Mouse (Mus musculus): ENCODE measurements around the gene Trim41. TPM values are rescaled to one million over a fixed set of nuclear protein-coding genes. Genes with fewer than 3 reads are reported as not detected.
"Not testable (repeated sequence)": the region's sequence is repeated elsewhere in the genome, so short reads cannot be mapped to it uniquely, and the experiment has no call there.

The Trim41 gene
- polyA plus RNA-seq, 1 experiment from 2014 or later = 5.0 TPM

- H3K27ac ChIP-seq = no peak overlapping the region
- H3K27me3 ChIP-seq (replicated peaks) = peaks cover 10% of the 10 kb centered on the region; the same call in 1 of the 2 replicates
- H3K4me3 ChIP-seq (replicated peaks) = peak overlapping the region; percentile 39; the same call in 1 of the 2 replicates
- no peak for ATAC-seq (ENCODE audit: insufficient read depth, low FRiP score, low read depth)
- no peak overlapping the region for H3K9ac ChIP-seq
- peaks cover 15% of the 10 kb centered on the region for H3K4me1 ChIP-seq
- H3K36me3 ChIP-seq = no peaks in the 10 kb centered on the region
- peak overlapping the region; percentile 78 for H3K4me2 ChIP-seq
- no peaks in the 10 kb centered on the region for H3K9me3 ChIP-seq
- WGBS = 35% methylated on average over 14 of the region's 14 CpGs
Measured at GRCm38 (mm10) chr11:48822768-48823512, 5.8 kb upstream of the Trim41 start.

GRCm38 (mm10) chr11:48821299-48821698 is 4.1 kb upstream of the Trim41 start:
- Histone ChIP-seq H3K4me1 (peaks cover 16% of the 10 kb centered on the region), H3K27me3 (replicated peaks) (peaks cover 10% of the 10 kb centered on the region; the same call in 1 of the 2 replicates)
- H3K9ac ChIP-seq; H3K27ac ChIP-seq; ATAC-seq (ENCODE audit: insufficient read depth, low FRiP score, low read depth); H3K36me3 ChIP-seq; H3K4me3 ChIP-seq (replicated peaks); H3K4me2 ChIP-seq; H3K9me3 ChIP-seq: not testable (repeated sequence)
- 85% methylated on average over 14 of the region's 14 CpGs for WGBS

DNA sequence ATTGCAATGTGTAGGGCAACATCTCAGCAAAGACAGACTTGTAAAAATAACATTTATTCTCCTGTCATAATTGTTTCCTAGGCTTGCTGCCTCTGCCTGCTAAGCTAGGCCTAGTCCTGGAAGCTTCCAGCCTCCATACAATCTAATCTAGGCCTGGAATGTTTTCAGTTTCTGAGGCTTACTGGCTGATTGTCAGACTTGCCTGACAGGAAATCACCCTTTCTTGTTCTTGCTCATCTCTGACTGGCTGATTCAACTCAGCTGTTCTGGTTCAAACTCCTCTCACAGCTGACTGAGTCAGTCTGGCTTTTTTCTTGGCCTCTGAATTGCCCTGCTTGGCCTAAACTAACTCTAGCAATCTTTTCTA is 3.1 kb upstream of the Trim41 start:
- peaks cover 10% of the 10 kb centered on the region; the same call in 1 of the 2 replicates for H3K27me3 ChIP-seq (replicated peaks)
- H3K4me2 ChIP-seq = no peak overlapping the region
- no peak for ATAC-seq (ENCODE audit: insufficient read depth, low FRiP score, low read depth)
- H3K36me3 ChIP-seq = no peaks in the 10 kb centered on the region
- peak overlapping the region; percentile 23; the same call in 1 of the 2 replicates for H3K27ac ChIP-seq
- H3K9me3 ChIP-seq = no peaks in the 10 kb centered on the region
- peaks cover 26% of the 10 kb centered on the region for H3K4me1 ChIP-seq
- no peak overlapping the region for H3K9ac ChIP-seq
- no peak overlapping the region for H3K4me3 ChIP-seq (replicated peaks)

GRCm38 (mm10) chr11:48819614-48820307 is 2.6 kb upstream of the Trim41 start:
- no peak overlapping the region for H3K4me3 ChIP-seq (replicated peaks)

DNA sequence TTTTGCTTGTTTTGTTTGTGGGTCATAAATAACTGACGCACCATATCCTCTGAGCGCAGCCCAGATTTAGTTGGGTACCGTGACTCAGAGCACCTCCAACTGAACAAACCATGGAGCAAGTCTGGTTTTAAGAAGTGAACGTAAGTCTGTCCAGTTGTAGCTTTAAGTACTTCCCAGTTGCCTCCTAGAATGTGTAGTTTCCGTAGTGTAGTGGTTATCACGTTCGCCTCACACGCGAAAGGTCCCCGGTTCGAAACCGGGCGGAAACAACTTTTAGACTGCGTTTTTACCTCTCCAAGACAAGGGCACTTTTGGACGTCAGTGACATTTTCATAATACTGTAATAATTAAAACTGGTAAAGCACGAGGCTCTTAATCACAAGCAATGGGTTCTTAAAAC is 1.2 kb upstream of the Trim41 start:
- WGBS = under 1% methylated on average over 16 of the region's 16 CpGs
- ATAC-seq (ENCODE audit: insufficient read depth, low FRiP score, low read depth) = 0 out of 2 replicates have a peak, but pooled peaks have one; percentile 6
- peak overlapping the region; percentile 89 for H3K4me3 ChIP-seq (replicated peaks)
- no peaks in the 10 kb centered on the region for H3K27me3 ChIP-seq (replicated peaks)
- H3K9ac ChIP-seq = peak overlapping the region; percentile 86; the same call in 1 of the 2 replicates
- H3K4me1 ChIP-seq = peaks cover 19% of the 10 kb centered on the region
- H3K36me3 ChIP-seq = no peaks in the 10 kb centered on the region
- no peaks in the 10 kb centered on the region for H3K9me3 ChIP-seq
- peak overlapping the region; percentile 99; the same call in 1 of the 2 replicates for H3K27ac ChIP-seq
- H3K4me2 ChIP-seq = peak overlapping the region; percentile 56

More at GRCm38 (mm10) chr11:48819614-48820307, 2.6 kb upstream of the Trim41 start:
- no peak for ATAC-seq (ENCODE audit: insufficient read depth, low FRiP score, low read depth)
- WGBS = 68% methylated on average over 7 of the region's 7 CpGs
- no peak overlapping the region for H3K9ac ChIP-seq
- H3K27me3 ChIP-seq (replicated peaks) = peaks cover 10% of the 10 kb centered on the region; the same call in 1 of the 2 replicates
- H3K36me3 ChIP-seq = no peaks in the 10 kb centered on the region
- H3K27ac ChIP-seq = peak overlapping the region; percentile 23; the same call in 1 of the 2 replicates
- H3K4me2 ChIP-seq = no peak overlapping the region
- peaks cover 27% of the 10 kb centered on the region for H3K4me1 ChIP-seq
- H3K9me3 ChIP-seq = no peaks in the 10 kb centered on the region

GRCm38 (mm10) chr11:48817794-48818193 is 641 bp upstream of the Trim41 start:
- Histone ChIP-seq H3K9ac (peak overlapping the region; percentile 86; the same call in 1 of the 2 replicates), H3K4me3 (replicated peaks) (peak overlapping the region; percentile 89), H3K27ac (peak overlapping the region; percentile 99), H3K9me3 (no peaks in the 10 kb centered on the region), H3K4me2 (peak overlapping the region; percentile 56), H3K27me3 (replicated peaks) (no peaks in the 10 kb centered on the region), H3K36me3 (no peaks in the 10 kb centered on the region), H3K4me1 (peaks cover 19% of the 10 kb centered on the region)
- no peak for ATAC-seq (ENCODE audit: insufficient read depth, low FRiP score, low read depth)
- WGBS = 4% methylated on average over 9 of the region's 9 CpGs

- H3K27me3 ChIP-seq (replicated peaks) = no peaks in the 10 kb centered on the region
- 2% methylated on average over 22 of the region's 23 CpGs for WGBS
- peak overlapping the region; percentile 89 for H3K4me3 ChIP-seq (replicated peaks)
- peaks cover 19% of the 10 kb centered on the region for H3K4me1 ChIP-seq
- peak; percentile 4; the same call in 1 of the 2 replicates for ATAC-seq (ENCODE audit: insufficient read depth, low FRiP score, low read depth)
- H3K4me2 ChIP-seq = peak overlapping the region; percentile 87
- H3K36me3 ChIP-seq = peaks cover 11% of the 10 kb centered on the region
- H3K9ac ChIP-seq = peak overlapping the region; percentile 66
- H3K27ac ChIP-seq = peak overlapping the region; percentile 65
- H3K9me3 ChIP-seq = no peaks in the 10 kb centered on the region
Measured at GRCm38 (mm10) chr11:48816281-48816781, 822 bp downstream of the Trim41 start.

DNA sequence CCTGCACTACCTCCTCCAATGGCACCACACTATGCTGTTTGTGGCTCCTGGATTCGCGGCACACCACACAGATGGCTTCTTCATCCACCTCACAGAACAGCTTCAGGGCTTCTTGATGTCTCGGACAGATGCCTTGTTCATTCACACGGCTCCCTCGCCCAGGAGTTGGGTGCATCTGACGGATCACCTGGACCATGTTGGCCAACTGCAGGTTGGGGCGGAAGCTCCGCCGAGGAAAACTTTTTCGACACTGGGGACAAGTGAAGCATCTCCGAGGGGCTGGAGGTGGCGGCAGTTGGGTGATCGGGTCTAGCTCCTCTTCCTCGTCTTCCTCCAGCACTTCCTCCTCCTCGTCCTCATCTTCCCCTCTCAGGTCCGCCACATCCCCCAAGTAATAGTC is 1.3 kb downstream of the Trim41 start:
- Histone ChIP-seq H3K9ac (peak overlapping the region; percentile 22; the same call in 1 of the 2 replicates), H3K27ac (no peak overlapping the region), H3K4me1 (peaks cover 19% of the 10 kb centered on the region), H3K9me3 (no peaks in the 10 kb centered on the region), H3K4me2 (peak overlapping the region; percentile 87), H3K36me3 (peaks cover 15% of the 10 kb centered on the region), H3K27me3 (replicated peaks) (no peaks in the 10 kb centered on the region), H3K4me3 (replicated peaks) (peak overlapping the region; percentile 89)
- ATAC-seq (ENCODE audit: insufficient read depth, low FRiP score, low read depth) = no peak
- 68% methylated on average over 16 of the region's 16 CpGs for WGBS

DNA sequence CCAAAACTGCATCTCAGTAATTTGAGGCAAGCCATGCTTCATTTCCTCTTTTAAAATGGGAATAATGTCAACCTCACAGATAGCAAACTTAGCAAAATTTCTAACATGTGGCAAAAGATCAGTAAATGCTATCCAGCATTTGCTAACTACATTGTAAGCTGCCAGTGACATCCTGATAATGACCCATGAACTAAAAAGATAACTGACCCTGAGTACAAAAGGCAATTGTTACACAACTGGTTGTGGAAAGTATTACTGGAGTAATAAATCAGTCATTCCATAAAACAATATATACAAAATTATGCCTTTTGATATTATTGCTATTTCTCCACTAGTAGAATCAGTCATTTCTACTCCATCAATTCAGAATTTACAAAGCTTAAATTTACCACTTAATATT is 3.4 kb downstream of the Trim41 start:
- Histone ChIP-seq H3K36me3 (peaks cover 22% of the 10 kb centered on the region), H3K9ac (no peak overlapping the region), H3K9me3 (no peaks in the 10 kb centered on the region), H3K27ac (no peak overlapping the region), H3K4me3 (replicated peaks) (no peak overlapping the region), H3K4me2 (no peak overlapping the region), H3K4me1 (peaks cover 18% of the 10 kb centered on the region), H3K27me3 (replicated peaks) (no peaks in the 10 kb centered on the region)
- no peak for ATAC-seq (ENCODE audit: insufficient read depth, low FRiP score, low read depth)

GRCm38 (mm10) chr11:48810142-48810541 is 7.0 kb downstream of the Trim41 start:
- WGBS = 81% methylated on average over 2 of the region's 2 CpGs
- peaks cover 47% of the 10 kb centered on the region for H3K36me3 ChIP-seq
- no peaks in the 10 kb centered on the region for H3K9me3 ChIP-seq
- H3K27ac ChIP-seq = no peak overlapping the region
- H3K4me3 ChIP-seq (replicated peaks) = no peak overlapping the region
- H3K4me1 ChIP-seq = peaks cover 3% of the 10 kb centered on the region; the same call in 1 of the 2 replicates
- H3K4me2 ChIP-seq = no peak overlapping the region
- no peak overlapping the region for H3K9ac ChIP-seq
- ATAC-seq (ENCODE audit: insufficient read depth, low FRiP score, low read depth) = no peak
- H3K27me3 ChIP-seq (replicated peaks) = no peaks in the 10 kb centered on the region

GRCm38 (mm10) chr11:48809434-48809830 is 7.7 kb downstream of the Trim41 start:
- H3K27ac ChIP-seq = no peak overlapping the region
- H3K36me3 ChIP-seq = peaks cover 54% of the 10 kb centered on the region
- 51% methylated on average over 4 of the region's 4 CpGs for WGBS
- H3K9ac ChIP-seq = no peak overlapping the region
- ATAC-seq (ENCODE audit: insufficient read depth, low FRiP score, low read depth) = no peak
- H3K4me2 ChIP-seq = no peak overlapping the region
- no peaks in the 10 kb centered on the region for H3K9me3 ChIP-seq
- H3K27me3 ChIP-seq (replicated peaks) = no peaks in the 10 kb centered on the region
- H3K4me1 ChIP-seq = peaks cover 3% of the 10 kb centered on the region; the same call in 1 of the 2 replicates
- no peak overlapping the region for H3K4me3 ChIP-seq (replicated peaks)

Data from stomach, embryonic 15.5 days (tissue).